8 mouse cellular contexts compared by ENCODE assay signal in genomic region chr6:48594043-48594738, GRCm38 (mm10). TPM values are rescaled to one million over a fixed set of nuclear protein-coding genes. Genes with fewer than 3 reads are reported as not detected.
DNase-seq lines count a peak whose midpoint lies in the region; ATAC-seq and TF ChIP-seq lines count a peak whose summit lies in the region.

No protein-coding gene starts in this region.

- H3K27me3 ChIP-seq in ES-Bruce4 (ENCODE audit: control insufficient read depth, insufficient read depth, low read length, poor library complexity, severe bottlenecking): no peaks in the 10 kb centered on the region
- H3K27me3 ChIP-seq in heart, embryonic 13.5 days (replicated peaks): no peaks in the 10 kb centered on the region
- H3K27me3 ChIP-seq in stomach, embryonic 16.5 days (ENCODE audit: control insufficient read depth, insufficient read depth, low read length): no peaks in the 10 kb centered on the region

- DNase-seq in gastrocnemius, adult 18-20 months (ENCODE audit: low spot score): peak; percentile 21
- no peak for DNase-seq in gastrocnemius, postnatal 25 days
- peak; percentile 51 for DNase-seq in embryo, embryonic 11.5 days (ENCODE audit: low read depth, low spot score)
- peak; percentile 71 for DNase-seq in kidney, postnatal 14 days

- no peaks in the 10 kb centered on the region for H3K4me1 ChIP-seq in ES-Bruce4 (ENCODE audit: control insufficient read depth, insufficient read depth, low read length)
- peaks cover 31% of the 10 kb centered on the region for H3K4me1 ChIP-seq in heart, embryonic 13.5 days
- H3K4me1 ChIP-seq in stomach, embryonic 16.5 days (ENCODE audit: control insufficient read depth, insufficient read depth, low read length): peaks cover 12% of the 10 kb centered on the region

- H3K9ac ChIP-seq in ES-Bruce4 (ENCODE audit: low read depth, poor library complexity, severe bottlenecking): peak overlapping the region; percentile 80
- peak overlapping the region; percentile 97 for H3K9ac ChIP-seq in heart, embryonic 13.5 days
- H3K9ac ChIP-seq in stomach, embryonic 16.5 days (ENCODE audit: low read length): peak overlapping the region; percentile 94

- WGBS in heart, embryonic 13.5 days: 2% methylated on average over 37 of the region's 41 CpGs
- WGBS in macrophage (ENCODE audit: missing documents): 2% methylated on average over 34 of the region's 41 CpGs
- 1% methylated on average over 41 of the region's 41 CpGs for WGBS in stomach, embryonic 16.5 days

- TF ChIP-seq CTCF in ES-Bruce4 (IDR thresholded peaks at IDR 0.05; ENCODE audit: low read depth, low read length): no peak

- H3K4me3 ChIP-seq in ES-Bruce4 (ENCODE audit: low read depth, low read length) (peak overlapping the region; percentile 89), macrophage (ENCODE audit: inconsistent target) (peak overlapping the region; percentile 83)
- peak overlapping the region; percentile 85 for H3K4me3 ChIP-seq in heart, embryonic 13.5 days
- H3K4me3 ChIP-seq in stomach, embryonic 16.5 days (replicated peaks; ENCODE audit: low read length): peak overlapping the region; percentile 87

- peak; percentile 38 for ATAC-seq in heart, embryonic 13.5 days (ENCODE audit: extremely low read depth, insufficient number of reproducible peaks, low FRiP score, low TSS enrichment)
- peak; percentile 48 for ATAC-seq in stomach, embryonic 16.5 days (ENCODE audit: insufficient read depth, low FRiP score)

- no peak for TF ChIP-seq POLR2A in ES-Bruce4 (IDR thresholded peaks at IDR 0.05; ENCODE audit: insufficient read depth, low read length)

- no peak for TF ChIP-seq EP300 in ES-Bruce4 (IDR thresholded peaks at IDR 0.05; ENCODE audit: insufficient read depth, low read depth, low read length)

- H3K27ac ChIP-seq in ES-Bruce4 (ENCODE audit: insufficient read depth, low read length): no peak overlapping the region
- peak overlapping the region; percentile 91 for H3K27ac ChIP-seq in heart, embryonic 13.5 days (replicated peaks)
- H3K27ac ChIP-seq in macrophage: peak overlapping the region; percentile 43; the same call in 1 of the 2 replicates
- peak overlapping the region; percentile 85 for H3K27ac ChIP-seq in stomach, embryonic 16.5 days (ENCODE audit: low read length)

- peaks cover 16% of the 10 kb centered on the region; the same call in 1 of the 2 replicates for H3K79me2 ChIP-seq in macrophage (ENCODE audit: inconsistent target)

- no peaks in the 10 kb centered on the region for H3K9me3 ChIP-seq in ES-Bruce4 (replicated peaks; ENCODE audit: control insufficient read depth, insufficient read depth, low read length, poor library complexity, severe bottlenecking)
- peaks cover 31% of the 10 kb centered on the region for H3K9me3 ChIP-seq in heart, embryonic 13.5 days
- peaks cover 24% of the 10 kb centered on the region for H3K9me3 ChIP-seq in stomach, embryonic 16.5 days (replicated peaks; ENCODE audit: control insufficient read depth, low read length)

- H3K4me2 ChIP-seq in heart, embryonic 13.5 days: peak overlapping the region; percentile 80
- peak overlapping the region; percentile 67 for H3K4me2 ChIP-seq in stomach, embryonic 16.5 days (ENCODE audit: low read depth, low read length)

- H3K36me3 ChIP-seq in ES-Bruce4 (ENCODE audit: control insufficient read depth, insufficient read depth, low read length, poor library complexity, severe bottlenecking) (no peaks in the 10 kb centered on the region), macrophage (ENCODE audit: inconsistent target) (peaks cover 13% of the 10 kb centered on the region; the same call in 1 of the 2 replicates)
- H3K36me3 ChIP-seq in heart, embryonic 13.5 days: peaks cover 42% of the 10 kb centered on the region
- H3K36me3 ChIP-seq in stomach, embryonic 16.5 days (ENCODE audit: control insufficient read depth, insufficient read depth, low read length): peaks cover 32% of the 10 kb centered on the region

RNA-seq across cellular contexts. Expression of gene Gm44965, which starts 0.5 kb away (rescaled TPM):
- total RNA-seq in gastrocnemius, adult 18-20 months (2021): not detected
- total RNA-seq in gastrocnemius, postnatal 25 days (2021): 1 to 10 TPM in 1 of 2 experiments, not detected in 1; 1.5 TPM
- polyA plus RNA-seq in ES-Bruce4 (2011; ENCODE audit: insufficient read depth, insufficient read length, low read depth, missing spikeins) (not detected in 2 replicates), macrophage (2018) (not detected in 3 replicates)
- not detected in 2 replicates for polyA plus RNA-seq in heart, embryonic 13.5 days (2015; fragmentation: Nextera tagmentation; extraction: Ambion mirVana)
- not detected for total RNA-seq in macrophage (2018; cell fraction: chromatin; rRNA removed)
- total RNA-seq in macrophage (2018; cell fraction: cytosol; rRNA removed): not detected
- not detected for total RNA-seq in macrophage (2018; cell fraction: nucleus; rRNA removed)
- 0.70 and 1.8 TPM in 2 replicates for polyA plus RNA-seq in stomach, embryonic 16.5 days (2015; fragmentation: Nextera tagmentation; extraction: Ambion mirVana)

RNA-seq across cellular contexts. Expression of gene Repin1, which starts 0.5 kb away (rescaled TPM):
- total RNA-seq in gastrocnemius, adult 18-20 months (2021): 10 to 100 TPM; 30.6 to 31.9 TPM
- 10 to 100 TPM; 21.0 to 23.0 TPM for total RNA-seq in gastrocnemius, postnatal 25 days (2021)
- 12.5 and 13.3 TPM in 2 replicates for polyA plus RNA-seq in ES-Bruce4 (2011; ENCODE audit: insufficient read depth, insufficient read length, low read depth, missing spikeins)
- 22.5 and 24.6 TPM in 2 replicates for polyA plus RNA-seq in heart, embryonic 13.5 days (2015; fragmentation: Nextera tagmentation; extraction: Ambion mirVana)
- total RNA-seq in macrophage (2018; cell fraction: chromatin; rRNA removed): 10 to 100 TPM in 24 of 26 experiments, 1 to 10 TPM in 2; 9.0 to 38.9 (median 17.3) TPM
- total RNA-seq in macrophage (2018; cell fraction: cytosol; rRNA removed): 10 to 100 TPM in 7 of 26 experiments, 1 to 10 TPM in 19; 3.8 to 12.6 (median 7.6) TPM
- 10 to 100 TPM in 23 of 26 experiments, 1 to 10 TPM in 3; 7.5 to 38.8 (median 15.2) TPM for total RNA-seq in macrophage (2018; cell fraction: nucleus; rRNA removed)
- polyA plus RNA-seq in macrophage (2018): 5.1 to 7.5 TPM (median 7.1 TPM) in 3 replicates
- polyA plus RNA-seq in stomach, embryonic 16.5 days (2015; fragmentation: Nextera tagmentation; extraction: Ambion mirVana): 25.7 and 28.0 TPM in 2 replicates

RNA-seq across cellular contexts. Expression of gene Gm45021, which starts 4.8 kb away (rescaled TPM):
- not detected for total RNA-seq in gastrocnemius, adult 18-20 months (2021)
- not detected for total RNA-seq in gastrocnemius, postnatal 25 days (2021)
- not detected in 2 replicates for polyA plus RNA-seq in ES-Bruce4 (2011; ENCODE audit: insufficient read depth, insufficient read length, low read depth, missing spikeins)
- polyA plus RNA-seq in heart, embryonic 13.5 days (2015; fragmentation: Nextera tagmentation; extraction: Ambion mirVana): 0.86 TPM in 1 of 2 replicates, not detected in the other
- not detected for total RNA-seq in macrophage (2018; cell fraction: chromatin; rRNA removed)
- not detected for total RNA-seq in macrophage (2018; cell fraction: cytosol; rRNA removed)
- total RNA-seq in macrophage (2018; cell fraction: nucleus; rRNA removed): not detected
- polyA plus RNA-seq in macrophage (2018): not detected in 3 replicates
- not detected in 2 replicates for polyA plus RNA-seq in stomach, embryonic 16.5 days (2015; fragmentation: Nextera tagmentation; extraction: Ambion mirVana)

RNA-seq across cellular contexts. Expression of gene Zfp775, which starts 7.7 kb away (rescaled TPM):
- total RNA-seq in gastrocnemius, adult 18-20 months (2021): 1 to 10 TPM; 8.8 TPM
- total RNA-seq in gastrocnemius, postnatal 25 days (2021): 1 to 10 TPM; 6.5 to 6.9 TPM
- 3.2 and 6.0 TPM in 2 replicates for polyA plus RNA-seq in ES-Bruce4 (2011; ENCODE audit: insufficient read depth, insufficient read length, low read depth, missing spikeins)
- polyA plus RNA-seq in heart, embryonic 13.5 days (2015; fragmentation: Nextera tagmentation; extraction: Ambion mirVana): 4.8 and 5.5 TPM in 2 replicates
- total RNA-seq in macrophage (2018; cell fraction: chromatin; rRNA removed): 1 to 10 TPM in 19 of 26 experiments, under 1 TPM in 6, not detected in 1; 0.55 to 4.1 (median 1.8) TPM
- total RNA-seq in macrophage (2018; cell fraction: cytosol; rRNA removed): 1 to 10 TPM in 16 of 26 experiments, under 1 TPM in 10; 0.48 to 2.0 (median 1.3) TPM
- total RNA-seq in macrophage (2018; cell fraction: nucleus; rRNA removed): 1 to 10 TPM in 13 of 26 experiments, under 1 TPM in 13; 0.40 to 3.2 (median 1.0) TPM
- polyA plus RNA-seq in macrophage (2018): 1.2 to 1.9 TPM (median 1.3 TPM) in 3 replicates
- polyA plus RNA-seq in stomach, embryonic 16.5 days (2015; fragmentation: Nextera tagmentation; extraction: Ambion mirVana): 5.2 and 5.9 TPM in 2 replicates

RNA-seq across cellular contexts. Expression of gene Rarres2, which starts 21.6 kb away (rescaled TPM):
- 10 to 100 TPM; 14.6 to 24.8 TPM for total RNA-seq in gastrocnemius, adult 18-20 months (2021)
- 10 to 100 TPM; 19.7 to 35.5 TPM for total RNA-seq in gastrocnemius, postnatal 25 days (2021)
- polyA plus RNA-seq in ES-Bruce4 (2011; ENCODE audit: insufficient read depth, insufficient read length, low read depth, missing spikeins) (0.90 TPM in 1 of 2 replicates, not detected in the other), macrophage (2018) (not detected in 3 replicates)
- polyA plus RNA-seq in heart, embryonic 13.5 days (2015; fragmentation: Nextera tagmentation; extraction: Ambion mirVana): 29.7 and 35.8 TPM in 2 replicates
- total RNA-seq in macrophage (2018; cell fraction: chromatin; rRNA removed): not detected
- under 1 TPM in 1 of 26 experiments, not detected in 25; 0.06 TPM for total RNA-seq in macrophage (2018; cell fraction: cytosol; rRNA removed)
- not detected for total RNA-seq in macrophage (2018; cell fraction: nucleus; rRNA removed)
- 122 and 128 TPM in 2 replicates for polyA plus RNA-seq in stomach, embryonic 16.5 days (2015; fragmentation: Nextera tagmentation; extraction: Ambion mirVana)
